Mouse (Mus musculus) liver, embryonic 14.5 days (tissue): Measurements from ENCODE around the gene Crlf1.

ENCODE experiments used
- CTCF ChIP-seq: IDR thresholded peaks from 2 replicates; pipeline ENCODE4 v1.5.1; 2016; ENCODE audit warnings: antibody characterized with exemption, low read depth, control low read depth
- EP300 ChIP-seq: IDR thresholded peaks from 2 replicates; pipeline ENCODE4 v1.6.1; 2016; ENCODE audit warnings: antibody characterized with exemption, low read depth

DNA sequence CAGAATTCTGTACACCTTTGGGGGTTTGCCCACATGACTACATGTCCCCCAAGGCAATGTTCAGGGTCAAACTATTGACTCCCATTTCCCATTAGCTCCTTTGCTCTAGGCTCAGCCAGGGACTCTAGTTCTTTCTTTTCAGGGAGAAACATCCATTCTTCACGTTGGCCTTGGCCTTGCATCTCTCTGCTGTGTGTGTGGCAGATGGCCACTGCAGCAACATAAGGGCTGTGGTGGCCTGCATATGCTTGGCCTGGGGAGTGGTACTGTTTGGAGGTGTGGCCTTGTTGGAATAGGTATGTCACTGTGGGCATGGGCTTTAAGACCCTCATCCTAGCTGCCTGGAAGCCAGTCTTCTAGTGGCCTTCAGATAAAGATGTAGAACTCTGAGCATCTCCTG is 47.0 kb upstream of the Crlf1 start:
- TF ChIP-seq CTCF (no peak), EP300 (no peak)
